Mouse (Mus musculus) testis, adult 2 months (tissue): Measurements from ENCODE around the gene Gm37240.

Source experiments
- CTCF ChIP-seq: fragments of 200-500 bp; IDR thresholded peaks from 2 replicates; pipeline ENCODE4 v1.5.1; 2012; ENCODE audit warnings: low read depth, mild to moderate bottlenecking, inconsistent platforms, low read length, moderate library complexity; ENCODE audit not compliant: control insufficient read depth, insufficient read depth, insufficient replicate concordance
- POLR2A ChIP-seq: fragments of 200-500 bp; IDR thresholded peaks from 2 replicates; pipeline ENCODE4 v1.6.1; 2012; ENCODE audit warnings: low read depth, mild to moderate bottlenecking, inconsistent platforms, low read length, moderate library complexity; ENCODE audit not compliant: control insufficient read depth

DNA sequence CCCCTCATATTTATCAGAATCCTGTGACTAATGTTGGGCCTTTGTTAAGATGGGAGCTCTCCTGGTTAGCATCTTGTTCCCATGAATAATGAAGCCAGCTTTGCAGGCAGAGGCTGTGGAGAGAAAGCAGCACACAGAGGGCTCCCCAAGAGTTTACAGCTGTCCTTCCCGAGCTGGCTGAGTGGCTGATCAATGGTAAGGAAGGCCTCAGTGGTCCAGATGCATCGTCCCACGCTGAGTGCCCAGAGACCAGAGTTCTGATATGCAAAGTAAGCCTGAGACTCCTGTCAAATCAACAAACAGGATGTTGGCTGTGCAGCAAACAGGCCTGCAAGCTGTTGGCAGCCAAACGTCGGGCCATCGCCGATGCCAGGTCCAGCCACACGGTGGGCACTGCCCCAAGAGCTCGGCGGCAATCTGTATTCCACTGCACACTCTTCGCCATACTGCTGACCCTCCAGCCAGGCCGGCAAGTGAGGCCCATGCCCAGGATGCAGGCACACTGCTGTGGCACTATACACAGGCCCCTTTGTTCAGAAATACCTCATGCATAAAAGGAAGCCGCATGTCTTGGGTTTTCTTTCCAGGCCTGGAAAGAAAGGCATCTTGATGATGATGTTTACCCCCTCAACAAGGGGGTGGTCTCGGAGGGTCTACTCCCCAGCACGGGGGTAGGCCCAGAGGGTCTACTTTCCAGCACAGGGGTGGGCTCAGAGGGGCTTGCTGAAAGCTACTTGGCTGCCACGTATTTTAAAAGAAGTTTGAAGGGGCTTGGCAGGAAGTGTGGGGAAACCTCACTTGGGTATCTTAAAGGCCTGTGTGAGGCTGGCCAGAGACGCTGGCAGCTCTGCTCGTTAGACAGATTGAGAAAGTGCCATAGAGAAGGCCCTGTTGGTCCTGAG lies 587.4 kb downstream of the Gm37240 start:
- TF ChIP-seq CTCF (no peak), POLR2A (no peak)
